Mouse (Mus musculus) limb, embryonic 14.5 days (tissue): ENCODE data around the gene Shc1. TPM values are rescaled to one million over a fixed set of nuclear protein-coding genes. Genes with fewer than 3 reads are reported as not detected.

Source experiments
- ATAC-seq: fragments of 200-750 bp; cut with Nextera tagmentation; 2 replicates; pipeline ENCODE4 v1.8.0; 2017; ENCODE audit warnings: low read depth, moderate number of reproducible peaks, moderate TSS enrichment; ENCODE audit not compliant: low FRiP score
- DNase-seq: peaks from one replicate; pipeline ENCODE4 v3.0.0-alpha.2; 2015; ENCODE audit warnings: low spot score
- H3K27ac ChIP-seq: fragments of 300-500 bp; sonication (generic); replicated peaks from 2 replicates; pipeline ENCODE4 v1.5.1; 2014; ENCODE audit warnings: low read depth, mild to moderate bottlenecking, low read length, moderate library complexity, mixed read lengths
- H3K27me3 ChIP-seq: fragments of 300-500 bp; sonication (generic); 2 replicates; pipeline ENCODE4 v1.6.1; 2014; ENCODE audit warnings: low read length, mixed read lengths; ENCODE audit not compliant: control insufficient read depth, insufficient read depth
- H3K36me3 ChIP-seq: fragments of 300-500 bp; sonication (generic); 2 replicates; pipeline ENCODE4 v1.6.1; 2014; ENCODE audit warnings: mild to moderate bottlenecking, low read length, moderate library complexity, mixed read lengths; ENCODE audit not compliant: control insufficient read depth, insufficient read depth
- H3K4me1 ChIP-seq: fragments of 300-500 bp; sonication (generic); 2 replicates; pipeline ENCODE4 v1.6.1; 2014; ENCODE audit warnings: antibody characterized with exemption, low read length, mixed read lengths; ENCODE audit not compliant: control insufficient read depth, insufficient read depth
- H3K4me2 ChIP-seq: fragments of 300-500 bp; sonication (generic); replicated peaks from 2 replicates; pipeline ENCODE4 v1.6.1; 2014; ENCODE audit warnings: low read depth, mild to moderate bottlenecking, low read length, moderate library complexity; ENCODE audit not compliant: severe bottlenecking
- H3K4me3 ChIP-seq: fragments of 300-500 bp; sonication (generic); replicated peaks from 2 replicates; pipeline ENCODE4 v1.5.1; 2014; ENCODE audit warnings: low read length
- H3K9ac ChIP-seq: fragments of 300-500 bp; sonication (generic); 2 replicates; pipeline ENCODE4 v1.6.1; 2014; ENCODE audit warnings: mild to moderate bottlenecking, low read depth, low read length, moderate library complexity; ENCODE audit not compliant: severe bottlenecking
- H3K9me3 ChIP-seq: fragments of 300-500 bp; sonication (generic); 2 replicates; pipeline ENCODE4 v1.6.1; 2016; ENCODE audit warnings: low read length; ENCODE audit not compliant: control insufficient read depth
- POLR2A ChIP-seq: fragments of 200-500 bp; IDR thresholded peaks from 2 replicates; pipeline ENCODE4 v1.8.0; 2012; ENCODE audit warnings: inconsistent platforms, mild to moderate bottlenecking, moderate library complexity, borderline replicate concordance; ENCODE audit not compliant: insufficient read depth, insufficient read length; ENCODE audit errors: extremely low read depth
- WGBS: fragments of 180-500 bp; shearing (Covaris S2); extraction: QIAGEN DNeasy Blood & Tissue Kit; methylation state at CpG from one replicate; pipeline ENCODE4 v1.1.7; 2014; 5-methylcytosine and 5-hydroxymethylcytosine counted together
- polyA plus RNA-seq, 2 experiments: library from polyadenylated mRNA; depleted of rRNA in 1 of 2; stranded (reverse) in 1 of 2; unstranded in 1 of 2; fragments of >200 nt; fragmentation: Nextera tagmentation in 1 of 2; extraction: Ambion mirVana in 1 of 2; gene quantifications; 2 replicates each; pipeline versions ENCODE4 v1.2.1 to v1.2.3; 2012 to 2014

Shc1 gene
- polyA plus RNA-seq, 2 experiments, result 72.5 to 134 TPM

GRCm38 (mm10) chr3:89454401-89455177 lies 36.3 kb downstream of the Shc1 start, which contains the start of gene Pmvk:
Gene Pmvk (plus strand): TSS chr3:89454541.
- H3K4me1 ChIP-seq, result peaks cover 7% of the 10 kb centered on the region
- H3K9me3 ChIP-seq, result no peaks in the 10 kb centered on the region
- H3K36me3 ChIP-seq, result no peaks in the 10 kb centered on the region
- H3K4me2 ChIP-seq, result no peak within 1 kb of the TSS
- H3K27ac ChIP-seq, result no peak within 1 kb of the TSS
- 64% methylated on average over 10 of the region's 10 CpGs for WGBS
- DNase-seq (no peak), ATAC-seq (no peak)
- H3K4me3 ChIP-seq, result no peak within 1 kb of the TSS
- H3K9ac ChIP-seq, result no peak within 1 kb of the TSS
- H3K27me3 ChIP-seq, result no peaks in the 10 kb centered on the region
- TF ChIP-seq POLR2A, result no peak

GRCm38 (mm10) chr3:89455786-89456285 lies 37.6 kb downstream of the Shc1 start:
- no peak for TF ChIP-seq POLR2A
- no peak overlapping the region for H3K4me3 ChIP-seq
- no peak overlapping the region for H3K27ac ChIP-seq
- ATAC-seq, result no peak
- H3K36me3 ChIP-seq, result no peaks in the 10 kb centered on the region
- WGBS, result 83% methylated on average over 1 of the region's 1 CpGs
- no peak overlapping the region for H3K4me2 ChIP-seq
- H3K9me3 ChIP-seq, result no peaks in the 10 kb centered on the region
- DNase-seq, result no peak
- H3K27me3 ChIP-seq, result no peaks in the 10 kb centered on the region
- peaks cover 7% of the 10 kb centered on the region for H3K4me1 ChIP-seq
- H3K9ac ChIP-seq, result no peak overlapping the region

GRCm38 (mm10) chr3:89456726-89457665 lies 38.8 kb downstream of the Shc1 start:
- no peak for ATAC-seq
- WGBS, result 33% methylated on average over 10 of the region's 10 CpGs
- H3K9me3 ChIP-seq, result no peaks in the 10 kb centered on the region

GRCm38 (mm10) chr3:89458372-89458964 lies 40.2 kb downstream of the Shc1 start:
- peak overlapping the region; percentile 88; the same call in 1 of the 2 replicates for H3K27ac ChIP-seq
- no peak for DNase-seq
- 0 out of 2 replicates have a peak overlapping the region, but pooled peaks have one; percentile 75 for H3K9ac ChIP-seq
- 50% methylated on average over 13 of the region's 13 CpGs for WGBS
- H3K36me3 ChIP-seq, result no peaks in the 10 kb centered on the region; the same call in 1 of the 2 replicates
- H3K27me3 ChIP-seq, result no peaks in the 10 kb centered on the region
- H3K4me3 ChIP-seq, result peak overlapping the region; percentile 67
- no peak for TF ChIP-seq POLR2A
- H3K9me3 ChIP-seq, result no peaks in the 10 kb centered on the region
- H3K4me1 ChIP-seq, result peaks cover 7% of the 10 kb centered on the region
- peak; percentile 64; the same call in 1 of the 2 replicates for ATAC-seq
- H3K4me2 ChIP-seq, result peak overlapping the region; percentile 76

More at GRCm38 (mm10) chr3:89456726-89457665, 38.8 kb downstream of the Shc1 start:
- H3K36me3 ChIP-seq, result no peaks in the 10 kb centered on the region; the same call in 1 of the 2 replicates
- peaks cover 7% of the 10 kb centered on the region for H3K4me1 ChIP-seq
- H3K4me3 ChIP-seq, result no peak overlapping the region
- no peaks in the 10 kb centered on the region for H3K27me3 ChIP-seq
- peak; percentile 46 for DNase-seq
- no peak overlapping the region for H3K27ac ChIP-seq
- no peak overlapping the region for H3K4me2 ChIP-seq
- TF ChIP-seq POLR2A, result no peak
- H3K9ac ChIP-seq, result no peak overlapping the region
